Mouse (Mus musculus) ES-E14 (cell line): ENCODE measurements around the gene Dab1. TPM values are rescaled to one million over a fixed set of nuclear protein-coding genes. Genes with fewer than 3 reads are reported as not detected.

Source experiments
- DNase-seq: peaks from one replicate; pipeline ENCODE4 v3.0.0-alpha.2; 2013; ENCODE audit warnings: low read depth, low spot score
- H3K27ac ChIP-seq: 2 replicates; pipeline ENCODE4 v1.5.1; 2012; ENCODE audit warnings: low read depth, mild to moderate bottlenecking, low read length, moderate library complexity, mixed read lengths; ENCODE audit not compliant: poor library complexity, insufficient read depth, severe bottlenecking
- H3K36me3 ChIP-seq: 2 replicates; pipeline ENCODE4 v1.6.1; 2012; ENCODE audit warnings: mild to moderate bottlenecking, low read length, moderate library complexity, mixed read lengths; ENCODE audit not compliant: control insufficient read depth, poor library complexity, insufficient read depth, severe bottlenecking
- H3K4me1 ChIP-seq, 2 experiments: fragments of 150-350 bp in 1 of 2; sonication (generic) in 1 of 2; 2 replicates each; pipeline ENCODE4 v1.6.1; 2012; ENCODE audit warnings: low read length in 2 of 2, mild to moderate bottlenecking in 1 of 2, mixed read lengths in 1 of 2; ENCODE audit not compliant: control insufficient read depth in 2 of 2, insufficient read depth in 2 of 2, poor library complexity in 1 of 2
- H3K4me3 ChIP-seq, 2 experiments: fragments of 150-350 bp in 1 of 2; sonication (generic) in 1 of 2; 2 replicates each; pipeline ENCODE4 v1.5.1; 2012; ENCODE audit warnings: low read length in 2 of 2, low read depth in 1 of 2, mild to moderate bottlenecking in 1 of 2, mixed read lengths in 1 of 2; ENCODE audit not compliant: insufficient read depth in 1 of 2, poor library complexity in 1 of 2, severe bottlenecking in 1 of 2
- H3K9ac ChIP-seq: 2 replicates; pipeline ENCODE4 v1.6.1; 2012; ENCODE audit warnings: low read depth, mild to moderate bottlenecking, low read length, mixed read lengths; ENCODE audit not compliant: poor library complexity, insufficient read depth, severe bottlenecking
- H3K9me3 ChIP-seq: fragments of 150-350 bp; sonication (generic); 2 replicates; pipeline ENCODE4 v1.6.1; 2012; ENCODE audit warnings: low read depth, mild to moderate bottlenecking, low read length; ENCODE audit not compliant: control insufficient read depth, insufficient read depth
- CHD2 ChIP-seq: IDR thresholded peaks from 2 replicates; pipeline ENCODE4 v1.6.1; 2014; ENCODE audit warnings: mild to moderate bottlenecking, low read depth, low read length, inconsistent platforms
- HCFC1 ChIP-seq: IDR thresholded peaks from 2 replicates; pipeline ENCODE4 v1.6.1; 2012; ENCODE audit warnings: low read length, inconsistent platforms, borderline replicate concordance; ENCODE audit not compliant: insufficient read depth
- MAFK ChIP-seq: IDR thresholded peaks from 2 replicates; pipeline ENCODE4 v1.6.1; 2014; ENCODE audit warnings: mild to moderate bottlenecking, low read depth, low read length, inconsistent platforms; ENCODE audit not compliant: insufficient read depth
- ZC3H11A ChIP-seq: IDR thresholded peaks from 2 replicates; pipeline ENCODE4 v1.6.1; 2012; ENCODE audit warnings: low read depth, mild to moderate bottlenecking, inconsistent platforms, low read length, borderline replicate concordance
- ZNF384 ChIP-seq: IDR thresholded peaks from 2 replicates; pipeline ENCODE4 v1.6.1; 2012; ENCODE audit warnings: low read depth, low read length, inconsistent platforms
- in situ Hi-C, 2 experiments: fragments of 600-800 bp; cut with MboI; formaldehyde crosslinking; loops; one replicate each; pipeline ENCODE4 v1.15.1; 2025; ENCODE audit warnings: low sequenced_read_pairs in 2 of 2, inconsistent platforms in 1 of 2; ENCODE audit not compliant: unreplicated experiment in 2 of 2
- total RNA-seq: library from RNA; depleted of rRNA; stranded (reverse); fragments of 300-350 nt; gene quantifications from 2 replicates; pipeline ENCODE4 v1.2.3, GENCODE M21; 2012

The Dab1 gene
- total RNA-seq, 1 experiment: 7.9 TPM

GRCm38 (mm10) chr4:104705664-104706645, 1086.8 kb downstream of the Dab1 start:
- Histone ChIP-seq H3K36me3 (no peaks in the 10 kb centered on the region), H3K27ac (no peak overlapping the region), H3K9me3 (no peaks in the 10 kb centered on the region), H3K4me3 (no peak overlapping the region), H3K9ac (no peak overlapping the region), H3K4me1 (no peaks in the 10 kb centered on the region)
- DNase-seq: no peak
- TF ChIP-seq CHD2: no peak
- TF ChIP-seq ZNF384: no peak
- no peak for TF ChIP-seq HCFC1
- no peak for TF ChIP-seq MAFK
- in situ Hi-C loops: no loop called here

GRCm38 (mm10) chr4:104712338-104713083, 1093.4 kb downstream of the Dab1 start:
- no peak for TF ChIP-seq ZC3H11A
- TF ChIP-seq HCFC1: no peak
- no peak for TF ChIP-seq MAFK
- no peak for TF ChIP-seq CHD2
- no peak for TF ChIP-seq ZNF384
- no peak for DNase-seq
- Histone ChIP-seq H3K9me3 (no peaks in the 10 kb centered on the region), H3K4me3 (no peak overlapping the region), H3K9ac (no peak overlapping the region), H3K4me1 (no peaks in the 10 kb centered on the region), H3K36me3 (no peaks in the 10 kb centered on the region), H3K27ac (no peak overlapping the region)
- in situ Hi-C loops: no loop called here

- DNase-seq: no peak
- Histone ChIP-seq H3K4me1 (no peaks in the 10 kb centered on the region), H3K9ac (no peak overlapping the region), H3K27ac (no peak overlapping the region), H3K4me3 (no peak overlapping the region), H3K9me3 (no peaks in the 10 kb centered on the region), H3K36me3 (no peaks in the 10 kb centered on the region)
- in situ Hi-C loops: no loop called here
- TF ChIP-seq MAFK (no peak), HCFC1 (no peak), ZNF384 (no peak), ZC3H11A (no peak), CHD2 (no peak)
Measured at GRCm38 (mm10) chr4:104714925-104715519, 1095.9 kb downstream of the Dab1 start.

- no peaks in the 10 kb centered on the region for H3K36me3 ChIP-seq
- DNase-seq: no peak
- in situ Hi-C loops: no loop called here
- no peaks in the 10 kb centered on the region for H3K9me3 ChIP-seq
- H3K4me3 ChIP-seq: no peak overlapping the region
- no peaks in the 10 kb centered on the region for H3K4me1 ChIP-seq
- no peak for TF ChIP-seq CHD2
- TF ChIP-seq HCFC1: no peak
- TF ChIP-seq ZNF384: no peak
- no peak for TF ChIP-seq ZC3H11A
- TF ChIP-seq MAFK: no peak
- no peak overlapping the region for H3K9ac ChIP-seq
- no peak overlapping the region for H3K27ac ChIP-seq
Measured at GRCm38 (mm10) chr4:104715857-104716256, 1096.7 kb downstream of the Dab1 start.
